Mouse (Mus musculus) midbrain, embryonic 11.5 days (tissue): Measurements from ENCODE around the gene Coq10a. TPM values are rescaled to one million over a fixed set of nuclear protein-coding genes. Genes with fewer than 3 reads are reported as not detected.

Source experiments
- ATAC-seq: fragments of 200-750 bp; cut with Nextera tagmentation; 2 replicates; pipeline ENCODE4 v1.8.0; 2017; ENCODE audit warnings: moderate TSS enrichment, moderate library complexity; ENCODE audit not compliant: low FRiP score
- DNase-seq: peaks from one replicate; pipeline ENCODE4 v3.0.0; 2015; ENCODE audit warnings: low spot score; ENCODE audit errors: missing footprints
- H3K27ac ChIP-seq: fragments of 300-500 bp; sonication (generic); 2 replicates; pipeline ENCODE4 v1.5.1; 2014; ENCODE audit warnings: low read depth, low read length
- H3K27me3 ChIP-seq: fragments of 300-500 bp; sonication (generic); 2 replicates; pipeline ENCODE4 v1.6.1; 2014; ENCODE audit warnings: mild to moderate bottlenecking, low read length, moderate library complexity, mixed read lengths; ENCODE audit not compliant: control insufficient read depth, insufficient read depth
- H3K36me3 ChIP-seq: fragments of 300-500 bp; sonication (generic); 2 replicates; pipeline ENCODE4 v1.6.1; 2014; ENCODE audit warnings: mild to moderate bottlenecking, low read length, moderate library complexity, mixed read lengths; ENCODE audit not compliant: control insufficient read depth, insufficient read depth
- H3K4me1 ChIP-seq: fragments of 300-500 bp; sonication (generic); 2 replicates; pipeline ENCODE4 v1.6.1; 2014; ENCODE audit warnings: low read length; ENCODE audit not compliant: control insufficient read depth, insufficient read depth
- H3K4me2 ChIP-seq: fragments of 300-500 bp; sonication (generic); 2 replicates; pipeline ENCODE4 v1.6.1; 2014; ENCODE audit warnings: mild to moderate bottlenecking, moderate library complexity
- H3K4me3 ChIP-seq: fragments of 300-500 bp; sonication (generic); 2 replicates; pipeline ENCODE4 v1.5.1; 2014; ENCODE audit warnings: low read depth, low read length
- H3K9ac ChIP-seq: fragments of 300-500 bp; sonication (generic); 2 replicates; pipeline ENCODE4 v1.6.1; 2014; ENCODE audit warnings: low read length
- H3K9me3 ChIP-seq: fragments of 300-500 bp; sonication (generic); 2 replicates; pipeline ENCODE4 v1.6.1; 2016; ENCODE audit warnings: low read length; ENCODE audit not compliant: control insufficient read depth
- WGBS: fragments of 180-500 bp; shearing (Covaris S2); extraction: QIAGEN DNeasy Blood & Tissue Kit; methylation state at CpG from one replicate; pipeline ENCODE4 v1.1.7; 2014; 5-methylcytosine and 5-hydroxymethylcytosine counted together
- polyA plus RNA-seq: library from polyadenylated mRNA; unstranded; fragments of >200 nt; fragmentation: Nextera tagmentation; extraction: Ambion mirVana; gene quantifications from 2 replicates; pipeline ENCODE4 v1.2.1, GENCODE M21; 2014

Coq10a gene
- polyA plus RNA-seq, 1 experiment from 2014 or later: 23.4 TPM

DNA sequence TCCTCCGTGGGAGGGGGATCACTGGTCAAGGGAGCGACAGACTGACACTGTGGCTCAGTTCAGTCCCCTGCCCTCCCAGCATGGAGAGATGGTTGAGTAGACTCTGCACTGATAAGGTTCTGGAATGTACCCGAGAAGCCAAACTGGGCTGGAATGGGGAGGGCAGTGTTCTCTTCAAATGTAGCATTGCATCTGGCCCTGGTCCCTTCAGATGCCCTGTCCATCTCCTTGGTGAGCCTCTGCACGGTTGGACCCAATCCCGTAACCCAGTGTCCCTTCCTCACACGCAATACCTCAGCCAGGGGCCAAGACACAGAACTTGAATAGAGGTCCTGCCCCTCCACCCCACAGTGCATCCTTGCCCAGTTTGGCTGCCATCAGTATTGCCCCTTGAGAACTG is 23.1 kb upstream of the Coq10a start:
- H3K9me3 ChIP-seq: no peaks in the 10 kb centered on the region
- no peak overlapping the region for H3K4me3 ChIP-seq
- no peak for ATAC-seq
- no peak for DNase-seq
- H3K27me3 ChIP-seq: no peaks in the 10 kb centered on the region
- H3K9ac ChIP-seq: no peak overlapping the region
- peaks cover 35% of the 10 kb centered on the region for H3K36me3 ChIP-seq
- H3K27ac ChIP-seq: no peak overlapping the region
- H3K4me1 ChIP-seq: no peaks in the 10 kb centered on the region
- 78% methylated on average over 6 of the region's 6 CpGs for WGBS
- H3K4me2 ChIP-seq: no peak overlapping the region

DNA sequence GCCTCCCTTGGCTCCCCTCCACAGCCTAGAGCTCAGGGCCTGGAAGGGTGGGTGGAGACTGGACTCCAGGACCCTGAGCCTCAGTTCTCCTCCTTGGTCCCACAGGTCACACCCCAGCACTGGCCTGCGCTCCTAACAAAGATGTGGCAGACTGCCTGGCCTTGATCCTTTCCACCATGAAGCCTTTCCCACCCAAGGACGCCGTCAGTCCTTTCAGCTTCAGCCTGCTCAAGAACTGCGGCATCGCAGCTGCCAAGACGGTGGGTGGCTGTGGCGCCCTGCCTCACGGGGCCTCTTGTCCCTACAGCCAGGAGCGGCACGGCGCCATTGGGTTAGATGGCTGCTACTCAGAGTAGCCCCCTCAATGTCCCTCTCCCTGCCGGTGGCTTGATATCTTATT is 21.6 kb upstream of the Coq10a start:
- Histone ChIP-seq H3K9me3 (no peaks in the 10 kb centered on the region), H3K9ac (no peak overlapping the region), H3K4me3 (no peak overlapping the region), H3K4me2 (no peak overlapping the region), H3K27ac (no peak overlapping the region), H3K36me3 (peaks cover 43% of the 10 kb centered on the region), H3K4me1 (no peaks in the 10 kb centered on the region), H3K27me3 (no peaks in the 10 kb centered on the region)
- no peak for ATAC-seq
- WGBS: 90% methylated on average over 12 of the region's 12 CpGs
- DNase-seq: no peak

DNA sequence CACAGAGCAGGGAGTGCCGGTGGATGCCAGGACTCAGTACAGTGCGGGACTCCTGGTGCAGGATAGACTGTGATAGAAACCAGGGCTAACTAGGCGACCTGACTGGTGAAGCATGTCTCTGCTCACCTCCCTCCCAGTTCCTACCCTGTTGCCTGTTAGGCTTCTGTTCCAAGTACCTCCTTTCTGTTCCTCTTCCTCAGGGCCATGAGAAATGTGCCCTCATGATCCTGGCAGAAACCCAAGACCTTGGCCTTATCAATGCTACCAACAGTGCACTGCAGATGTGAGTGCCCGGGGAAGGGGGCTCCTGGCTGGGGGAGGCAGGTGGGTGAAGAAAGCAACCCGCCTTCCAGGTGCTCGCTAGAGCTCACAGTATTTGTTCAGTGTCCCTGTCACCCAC is 20.8 kb upstream of the Coq10a start:
- H3K4me1 ChIP-seq: no peaks in the 10 kb centered on the region
- 88% methylated on average over 6 of the region's 6 CpGs for WGBS
- ATAC-seq: no peak
- H3K27ac ChIP-seq: no peak overlapping the region
- H3K9me3 ChIP-seq: no peaks in the 10 kb centered on the region
- DNase-seq: no peak
- H3K36me3 ChIP-seq: peaks cover 43% of the 10 kb centered on the region
- H3K4me2 ChIP-seq: no peak overlapping the region
- H3K27me3 ChIP-seq: no peaks in the 10 kb centered on the region
- no peak overlapping the region for H3K4me3 ChIP-seq
- no peak overlapping the region for H3K9ac ChIP-seq

DNA sequence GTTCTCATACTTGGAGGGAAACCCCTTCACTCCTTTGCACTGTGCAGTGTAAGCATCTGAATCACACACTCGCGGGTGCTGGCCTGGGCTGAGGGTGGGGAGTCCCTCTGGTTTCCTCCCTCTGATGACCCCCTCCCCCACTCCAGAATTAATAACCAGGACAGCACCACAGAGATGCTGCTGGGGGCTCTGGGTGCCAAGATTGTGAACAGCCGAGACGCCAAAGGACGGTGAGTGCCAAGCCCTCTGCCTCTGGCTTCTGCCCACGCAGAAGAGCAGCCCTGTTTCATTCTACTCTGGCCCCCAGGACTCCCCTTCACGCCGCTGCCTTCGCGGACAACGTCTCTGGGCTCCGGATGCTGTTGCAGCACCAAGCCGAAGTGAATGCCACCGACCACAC is 20.1 kb upstream of the Coq10a start:
- Histone ChIP-seq H3K4me3 (no peak overlapping the region), H3K36me3 (peaks cover 45% of the 10 kb centered on the region), H3K27me3 (no peaks in the 10 kb centered on the region), H3K9ac (no peak overlapping the region), H3K4me2 (no peak overlapping the region), H3K27ac (no peak overlapping the region), H3K4me1 (no peaks in the 10 kb centered on the region), H3K9me3 (no peaks in the 10 kb centered on the region)
- peak; percentile 71 for DNase-seq
- WGBS: 93% methylated on average over 14 of the region's 14 CpGs
- no peak for ATAC-seq

DNA sequence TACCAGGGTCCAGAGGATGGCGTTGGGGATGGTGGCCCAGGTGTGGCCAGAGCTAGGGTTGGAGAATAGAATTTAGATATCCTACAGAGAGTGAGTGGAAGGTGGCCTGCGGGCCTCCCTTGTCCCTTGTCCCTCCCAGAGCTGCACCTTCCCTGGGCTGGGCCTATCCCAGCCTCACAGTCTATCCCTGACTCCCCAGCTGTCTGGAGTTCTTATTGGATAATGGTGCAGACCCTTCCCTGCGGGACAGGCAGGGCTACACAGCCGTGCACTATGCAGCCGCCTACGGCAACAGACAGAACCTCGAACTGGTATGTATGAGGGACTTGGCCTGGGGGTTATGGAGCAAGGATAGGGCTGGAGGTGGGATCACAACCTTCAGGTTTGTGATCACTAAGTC is 17.1 kb upstream of the Coq10a start:
- no peak overlapping the region for H3K4me2 ChIP-seq
- H3K27ac ChIP-seq: no peak overlapping the region
- DNase-seq (no peak), ATAC-seq (no peak)
- no peaks in the 10 kb centered on the region for H3K9me3 ChIP-seq
- peaks cover 64% of the 10 kb centered on the region for H3K36me3 ChIP-seq
- WGBS: 89% methylated on average over 7 of the region's 7 CpGs
- no peak overlapping the region for H3K4me3 ChIP-seq
- no peaks in the 10 kb centered on the region for H3K4me1 ChIP-seq
- no peaks in the 10 kb centered on the region for H3K27me3 ChIP-seq
- H3K9ac ChIP-seq: no peak overlapping the region

DNA sequence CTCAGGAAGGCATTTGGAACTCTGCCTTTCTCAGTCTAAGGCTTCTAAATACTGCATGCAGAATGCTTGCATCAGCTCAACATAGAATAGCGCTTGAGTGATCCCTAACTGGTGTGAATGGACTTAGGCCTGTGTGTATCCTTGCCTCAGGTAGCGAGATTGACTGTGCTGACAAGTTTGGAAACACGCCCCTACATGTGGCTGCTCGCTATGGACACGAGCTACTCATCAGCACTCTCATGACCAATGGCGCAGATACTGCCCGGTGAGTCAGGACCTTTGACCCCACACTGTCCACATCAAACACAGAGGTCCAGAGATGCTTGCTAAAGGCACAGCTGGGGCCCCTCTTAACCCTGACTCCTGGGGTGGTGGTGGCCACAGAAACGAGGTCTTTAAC is 13.7 kb upstream of the Coq10a start:
- Histone ChIP-seq H3K27ac (no peak overlapping the region), H3K4me3 (no peak overlapping the region), H3K27me3 (no peaks in the 10 kb centered on the region), H3K9me3 (no peaks in the 10 kb centered on the region), H3K36me3 (peaks cover 47% of the 10 kb centered on the region), H3K4me1 (peaks cover 10% of the 10 kb centered on the region), H3K9ac (no peak overlapping the region), H3K4me2 (no peak overlapping the region)
- DNase-seq (no peak), ATAC-seq (no peak)
- 88% methylated on average over 8 of the region's 8 CpGs for WGBS

DNA sequence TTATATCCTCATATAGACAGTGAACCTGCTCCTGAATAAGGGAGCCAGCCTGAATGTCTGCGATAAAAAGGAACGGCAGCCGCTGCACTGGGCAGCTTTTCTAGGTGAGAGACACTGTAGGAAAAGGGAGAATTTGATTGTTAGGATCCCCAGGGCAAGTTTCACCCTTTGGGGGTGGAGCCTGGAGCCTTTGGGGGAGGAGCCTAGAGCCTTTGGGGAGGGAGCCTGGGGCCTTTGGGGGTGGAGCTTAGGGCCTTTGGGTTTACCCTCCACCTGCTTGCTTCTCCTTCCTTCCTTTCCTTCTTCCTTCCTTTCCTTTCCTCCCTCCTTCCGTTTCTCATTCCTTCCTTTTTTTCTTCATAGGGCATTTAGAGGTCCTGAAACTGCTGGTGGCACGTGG is 11.8 kb upstream of the Coq10a start:
- no peak for ATAC-seq
- no peak overlapping the region for H3K4me3 ChIP-seq

DNA sequence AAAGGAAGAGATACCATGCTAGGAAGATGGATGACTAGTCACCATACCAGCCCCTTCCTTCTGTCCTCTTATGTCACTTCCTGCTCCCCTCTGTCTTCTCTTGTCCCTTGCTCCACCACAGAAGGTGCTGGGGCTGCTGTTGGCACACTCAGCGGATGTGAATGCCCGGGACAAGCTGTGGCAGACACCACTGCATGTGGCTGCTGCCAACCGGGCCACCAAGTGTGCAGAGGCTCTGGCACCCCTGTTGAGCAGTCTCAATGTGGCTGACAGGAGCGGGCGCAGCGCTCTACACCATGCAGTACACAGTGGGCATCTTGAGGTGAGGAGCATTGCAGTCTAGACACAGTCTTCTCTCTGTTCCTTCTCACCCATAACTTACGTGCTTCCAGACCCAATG is 10.5 kb upstream of the Coq10a start:
- no peak overlapping the region for H3K27ac ChIP-seq
- ATAC-seq (no peak), DNase-seq (no peak)
- WGBS: 96% methylated on average over 7 of the region's 7 CpGs
- H3K4me3 ChIP-seq: no peak overlapping the region
- H3K9ac ChIP-seq: no peak overlapping the region
- no peak overlapping the region for H3K4me2 ChIP-seq
- no peaks in the 10 kb centered on the region for H3K9me3 ChIP-seq
- peaks cover 33% of the 10 kb centered on the region for H3K36me3 ChIP-seq
- H3K27me3 ChIP-seq: no peaks in the 10 kb centered on the region
- H3K4me1 ChIP-seq: peaks cover 13% of the 10 kb centered on the region

More for the DNA sequence above, 11.8 kb upstream of the Coq10a start:
- 83% methylated on average over 5 of the region's 5 CpGs for WGBS
- H3K27me3 ChIP-seq: no peaks in the 10 kb centered on the region
- H3K27ac ChIP-seq: no peak overlapping the region
- peaks cover 13% of the 10 kb centered on the region for H3K4me1 ChIP-seq
- no peak for DNase-seq
- H3K4me2 ChIP-seq: no peak overlapping the region
- H3K36me3 ChIP-seq: peaks cover 33% of the 10 kb centered on the region
- H3K9me3 ChIP-seq: no peaks in the 10 kb centered on the region
- no peak overlapping the region for H3K9ac ChIP-seq

DNA sequence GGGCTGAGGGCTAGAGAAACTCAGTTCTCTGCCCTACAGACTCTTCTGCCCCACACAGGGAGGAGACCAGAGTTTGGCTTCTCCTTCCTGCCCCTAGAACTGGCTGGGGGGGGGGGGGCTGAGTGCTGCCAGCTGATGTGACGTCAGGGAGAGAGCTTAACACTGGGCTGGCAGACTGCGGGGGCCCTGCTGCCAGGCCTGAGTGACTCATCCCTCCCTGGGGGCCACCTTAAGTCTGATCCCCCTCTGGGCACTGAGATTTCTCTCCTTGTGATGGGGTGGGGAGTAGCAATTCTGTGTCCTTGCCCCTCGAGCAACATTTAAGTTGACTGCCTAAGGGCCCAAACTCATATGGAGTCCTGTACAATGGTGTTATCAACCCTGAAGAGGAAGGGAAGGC is 9.7 kb upstream of the Coq10a start:
- no peak for ATAC-seq
- Histone ChIP-seq H3K36me3 (peaks cover 26% of the 10 kb centered on the region), H3K9ac (peak overlapping the region; percentile 98), H3K4me1 (peaks cover 13% of the 10 kb centered on the region), H3K27ac (no peak overlapping the region), H3K27me3 (no peaks in the 10 kb centered on the region), H3K4me3 (peak overlapping the region; percentile 99; the same call in 1 of the 2 replicates), H3K4me2 (peak overlapping the region; percentile 72), H3K9me3 (no peaks in the 10 kb centered on the region)
- no peak for DNase-seq
- WGBS: 74% methylated on average over 3 of the region's 3 CpGs
